Mouse (Mus musculus) testis, adult 2 months (tissue): Measurements from ENCODE around the gene Gpr137b.
"Not testable (repeated sequence)": the region's sequence is repeated elsewhere in the genome, so short reads cannot be mapped to it uniquely, and the experiment has no call there.

ENCODE experiments used
- CTCF ChIP-seq: fragments of 200-500 bp; IDR thresholded peaks from 2 replicates; pipeline ENCODE4 v1.5.1; 2012; ENCODE audit warnings: low read depth, mild to moderate bottlenecking, inconsistent platforms, low read length, moderate library complexity; ENCODE audit not compliant: control insufficient read depth, insufficient read depth, insufficient replicate concordance
- POLR2A ChIP-seq: fragments of 200-500 bp; IDR thresholded peaks from 2 replicates; pipeline ENCODE4 v1.6.1; 2012; ENCODE audit warnings: low read depth, mild to moderate bottlenecking, inconsistent platforms, low read length, moderate library complexity; ENCODE audit not compliant: control insufficient read depth

DNA sequence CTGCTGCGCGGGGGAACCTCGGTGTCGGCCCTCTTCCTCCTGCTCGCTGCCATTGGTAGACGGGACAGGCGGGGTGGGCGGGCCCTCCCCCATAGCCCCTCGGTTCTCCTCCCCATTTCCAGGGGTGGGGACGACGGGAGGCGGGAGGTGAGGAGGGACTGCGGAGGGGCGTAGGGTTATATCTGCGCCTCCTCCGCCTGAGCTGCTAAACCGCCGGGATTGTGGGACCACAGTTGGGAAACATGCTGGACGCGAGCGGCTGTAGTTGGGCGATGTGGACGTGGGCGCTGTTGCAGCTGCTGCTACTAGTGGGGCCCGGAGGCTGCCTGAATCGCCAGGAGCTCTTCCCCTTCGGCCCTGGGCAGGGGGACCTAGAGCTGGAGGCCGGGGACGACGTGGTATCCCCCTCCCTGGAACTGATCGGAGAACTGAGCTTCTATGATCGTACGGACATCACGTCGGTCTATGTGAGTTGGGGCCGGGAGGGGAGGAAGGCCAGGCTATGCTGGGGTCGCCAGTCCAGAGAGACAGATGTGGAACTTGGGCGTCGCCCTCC, 43.7 kb upstream of the Gpr137b start, which contains the start of gene Nid1:
- TF ChIP-seq CTCF, POLR2A: not testable (repeated sequence)
